Mouse (Mus musculus) erythroblast, embryonic 14.5 days (primary cell): ENCODE measurements at regions not wholly inside any gene's neighbourhood (a gene's known extent, or its start where the extent isn't known, plus 50 kb on each side); places are given as distances from the start of the nearest gene placed in this dataset.

Experiments
- GATA1 ChIP-seq: IDR thresholded peaks from 2 replicates; pipeline ENCODE4 v1.6.1; 2012; ENCODE audit warnings: low read length, inconsistent platforms, mixed read lengths
- TAL1 ChIP-seq: IDR thresholded peaks from 3 replicates; pipeline ENCODE4 v1.6.1; 2012; ENCODE audit warnings: low read length, inconsistent platforms, mixed read lengths

DNA sequence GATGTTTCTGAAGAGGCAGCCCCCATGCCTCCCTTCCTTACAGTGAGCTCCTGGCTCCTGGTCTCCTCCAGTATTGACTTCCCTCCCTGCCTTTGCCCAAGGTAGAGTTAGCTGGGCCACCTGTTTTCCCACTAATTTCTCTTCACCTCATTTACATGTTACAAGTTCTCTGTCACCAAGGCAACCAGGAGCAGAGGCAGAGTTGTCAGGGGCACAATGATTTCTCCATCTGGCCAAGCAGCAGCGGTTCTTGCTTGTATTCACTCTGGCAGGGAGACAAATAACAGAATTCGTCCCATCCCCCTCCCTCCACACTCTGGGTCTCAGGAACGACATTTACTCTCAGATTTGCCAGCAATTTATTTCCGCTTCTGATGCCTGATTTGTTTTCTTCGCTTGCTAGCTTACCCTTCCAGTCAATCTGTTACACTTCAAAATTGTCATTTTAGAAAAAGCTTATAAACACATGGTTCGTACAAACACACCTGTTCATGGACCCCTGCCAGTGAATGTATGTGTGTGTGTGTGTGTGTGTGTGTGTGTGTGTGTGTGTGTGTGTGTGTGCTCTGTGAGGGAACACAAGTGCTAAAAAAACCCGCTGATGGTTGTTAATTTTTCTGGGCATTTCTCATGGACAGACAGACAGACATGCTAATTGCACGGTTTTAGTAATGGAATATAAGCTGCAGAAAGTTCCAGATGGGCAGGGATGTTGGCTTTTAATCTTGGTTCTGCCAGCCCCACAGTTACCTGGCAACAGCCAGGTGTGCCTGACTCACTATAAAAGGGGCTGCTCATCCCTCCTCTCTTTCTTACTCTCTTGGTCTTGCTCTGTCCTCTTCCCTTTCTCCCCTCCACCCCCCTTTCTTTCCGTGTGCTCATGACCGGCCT, 205.6 kb upstream of the Phyhipl start:
- TF ChIP-seq GATA1 = no peak
- TF ChIP-seq TAL1 = no peak
